Mouse (Mus musculus) adrenal gland, postnatal 14 days (tissue): ENCODE results near the gene Ncoa1. TPM values are rescaled to one million over a fixed set of nuclear protein-coding genes. Genes with fewer than 3 reads are reported as not detected.
"Not testable (repeated sequence)": the region's sequence is repeated elsewhere in the genome, so short reads cannot be mapped to it uniquely, and the experiment has no call there.

Source experiments
- DNase-seq: peaks from one replicate; pipeline ENCODE4 v3.0.0; 2021; ENCODE audit warnings: mixed read lengths
- total RNA-seq: library from RNA; stranded (reverse); gene quantifications from 2 replicates; pipeline ENCODE4 v1.2.3, GENCODE M21; 2021

Gene Ncoa1
- total RNA-seq, 1 experiment from 2014 or later = 39.1 TPM

GRCm38 (mm10) chr12:4396221-4396620, 80.8 kb downstream of the Ncoa1 start:
- DNase-seq = no peak

GRCm38 (mm10) chr12:4392590-4392989, 84.4 kb downstream of the Ncoa1 start:
- DNase-seq = peak; percentile 19

GRCm38 (mm10) chr12:4392074-4392473, 84.9 kb downstream of the Ncoa1 start:
- peak; percentile 55 for DNase-seq

- DNase-seq = peak; percentile 21
These were observed 85.7 kb downstream of the Ncoa1 start for GRCm38 (mm10) chr12:4391256-4391655.

GRCm38 (mm10) chr12:4390721-4391120, 86.3 kb downstream of the Ncoa1 start:
- DNase-seq = no peak

GRCm38 (mm10) chr12:4386077-4386719, 90.8 kb downstream of the Ncoa1 start:
- DNase-seq = peak; percentile 71

GRCm38 (mm10) chr12:4383061-4383460, 93.9 kb downstream of the Ncoa1 start:
- no peak for DNase-seq

GRCm38 (mm10) chr12:4379298-4379957, 97.6 kb downstream of the Ncoa1 start:
- no peak for DNase-seq

- DNase-seq = no peak
These were observed 100.5 kb downstream of the Ncoa1 start for GRCm38 (mm10) chr12:4376475-4376874.

- no peak for DNase-seq
These were observed 102.0 kb downstream of the Ncoa1 start for GRCm38 (mm10) chr12:4374816-4375493.

GRCm38 (mm10) chr12:4371406-4371805, 105.6 kb downstream of the Ncoa1 start:
- DNase-seq = no peak

- DNase-seq = no peak
These were observed 111.0 kb downstream of the Ncoa1 start for GRCm38 (mm10) chr12:4365951-4366350.

GRCm38 (mm10) chr12:4359475-4359874, 117.5 kb downstream of the Ncoa1 start:
- DNase-seq = no peak

- not testable (repeated sequence) for DNase-seq
These were observed 118.3 kb downstream of the Ncoa1 start for GRCm38 (mm10) chr12:4358653-4359052.

- DNase-seq = no peak
These were observed 118.9 kb downstream of the Ncoa1 start for GRCm38 (mm10) chr12:4358100-4358499.

- DNase-seq = peak; percentile 48
These were observed 120.0 kb downstream of the Ncoa1 start for GRCm38 (mm10) chr12:4356834-4357445.

GRCm38 (mm10) chr12:4355019-4355730, 121.8 kb downstream of the Ncoa1 start:
- DNase-seq = no peak

GRCm38 (mm10) chr12:4343216-4343615, 133.8 kb downstream of the Ncoa1 start:
- DNase-seq = no peak

GRCm38 (mm10) chr12:4342087-4342486, 134.9 kb downstream of the Ncoa1 start:
- DNase-seq = no peak

- DNase-seq = no peak
These were observed 136.6 kb downstream of the Ncoa1 start for GRCm38 (mm10) chr12:4340325-4340924.

GRCm38 (mm10) chr12:4323604-4324003, 153.4 kb downstream of the Ncoa1 start:
- DNase-seq = no peak

- no peak for DNase-seq
These were observed 154.8 kb downstream of the Ncoa1 start for GRCm38 (mm10) chr12:4322227-4322626.
